Mouse (Mus musculus): ENCODE results near the gene Snta1.

The Snta1 gene

DNA sequence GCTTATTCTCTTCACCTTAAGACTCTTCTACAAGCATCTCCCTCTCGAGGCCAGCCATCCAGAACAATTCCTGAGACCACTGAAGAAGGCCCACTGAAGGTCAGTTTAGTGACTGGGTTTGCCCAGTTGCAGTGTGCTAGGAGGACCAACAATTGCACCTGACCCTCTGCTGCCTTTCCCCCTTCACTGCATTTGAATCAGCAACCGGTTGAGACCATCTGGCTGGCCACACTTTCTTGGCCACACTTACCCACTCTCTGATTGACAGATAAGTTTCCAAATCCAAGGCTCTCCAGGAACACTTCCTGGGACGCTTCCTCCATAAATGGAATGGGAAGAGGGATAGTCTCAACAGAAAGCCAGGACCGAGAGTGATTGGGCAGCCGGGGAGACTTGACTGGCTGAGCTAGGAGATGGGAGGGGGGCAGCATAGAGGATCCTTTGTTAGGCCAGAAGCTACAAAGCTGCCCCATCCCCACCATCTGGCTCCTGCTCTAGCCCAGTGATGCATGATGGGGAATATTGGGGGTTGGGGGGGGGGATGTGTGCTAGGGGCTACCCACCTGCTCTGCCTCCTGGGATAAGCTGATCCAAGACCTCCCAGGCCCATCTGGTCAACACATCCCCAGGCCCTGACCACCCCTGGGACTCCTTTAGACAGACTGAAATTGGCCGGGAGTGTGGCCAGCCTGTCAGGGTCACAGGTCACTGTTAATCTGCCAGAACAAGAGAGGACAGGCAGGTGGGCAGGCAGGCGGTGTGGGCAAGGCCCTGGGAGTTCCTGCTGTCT is 13.2 kb upstream of the Snta1 start:
- DNase-seq = peak; percentile 86 to 87

GRCm38 (mm10) chr2:154419631-154420515 is 12.0 kb upstream of the Snta1 start:
- DNase-seq = peak; percentile 38 to 39

- DNase-seq = no peak
Measured at GRCm38 (mm10) chr2:154418001-154418400, 10.1 kb upstream of the Snta1 start.

DNA sequence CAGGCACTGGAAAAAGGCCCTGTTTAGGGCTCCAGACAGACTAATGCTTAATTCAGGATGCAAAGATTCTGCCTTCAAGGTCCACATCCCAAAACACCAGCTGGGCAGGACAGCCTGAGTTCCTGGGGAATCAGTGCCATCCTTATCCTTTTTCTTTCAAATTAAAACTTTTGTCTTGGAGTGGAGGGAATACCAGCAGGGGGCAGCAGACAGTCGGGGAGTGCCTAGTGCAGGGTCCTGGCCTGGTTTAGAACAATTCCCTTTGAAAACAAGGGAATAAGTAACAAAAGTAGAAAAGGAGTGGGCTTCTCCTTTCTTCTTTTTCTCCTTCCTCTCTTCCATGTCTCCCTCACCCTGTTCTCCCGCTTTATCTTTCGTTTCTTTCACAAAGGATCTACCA is 9.2 kb upstream of the Snta1 start:
- DNase-seq = peak; percentile 90 to 95

GRCm38 (mm10) chr2:154412018-154412666 is 4.2 kb upstream of the Snta1 start:
- peak; percentile 77 to 84 for DNase-seq

DNA sequence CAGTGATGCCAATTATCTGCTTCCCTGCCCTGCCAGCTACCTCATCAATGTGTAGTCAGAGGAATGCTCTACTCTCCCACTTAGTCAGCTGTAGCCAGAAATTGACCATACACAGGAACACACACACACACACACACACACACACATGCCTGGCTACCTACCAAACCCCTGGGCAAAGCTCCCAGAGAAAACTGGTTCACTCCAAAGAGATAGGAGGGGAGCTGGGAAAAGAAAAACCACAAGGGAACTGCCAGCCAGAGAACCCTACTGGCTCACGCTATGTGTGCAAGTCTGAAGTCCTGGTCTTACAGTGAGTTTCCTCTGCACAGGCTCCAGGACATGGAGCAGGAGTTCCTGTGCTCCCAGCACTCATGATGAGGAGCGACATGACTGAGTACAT is 2.5 kb upstream of the Snta1 start:
- peak in 1 of 2 experiments; percentile 49 for DNase-seq

- peak in 1 of 2 experiments; percentile 42 for DNase-seq
Measured at GRCm38 (mm10) chr2:154407063-154407642, 746 bp downstream of the Snta1 start.

GRCm38 (mm10) chr2:154405447-154405994 is 2.4 kb downstream of the Snta1 start:
- DNase-seq = no peak

DNA sequence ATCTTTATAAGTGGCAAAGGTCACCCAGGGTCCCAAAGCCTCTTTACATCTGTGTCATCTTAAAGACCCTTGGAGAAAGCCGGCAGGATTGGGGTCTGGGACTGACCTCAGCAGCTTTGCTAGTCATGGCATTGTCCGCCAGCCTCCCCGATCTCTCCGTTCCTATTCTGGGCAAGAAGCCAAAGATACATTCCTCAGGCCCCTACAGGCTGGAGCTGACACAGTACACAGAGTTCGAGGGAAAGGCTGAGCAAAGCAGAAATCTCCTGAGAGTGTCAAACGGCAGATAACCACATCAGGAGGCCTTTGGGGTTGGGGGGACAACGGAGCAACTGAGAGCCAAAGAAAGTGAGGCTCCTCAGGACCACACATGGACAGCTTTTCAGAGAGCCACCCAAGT is 5.1 kb downstream of the Snta1 start:
- DNase-seq = peak; percentile 41 to 51

- no peak for DNase-seq
Measured at GRCm38 (mm10) chr2:154401976-154402375, 5.9 kb downstream of the Snta1 start.

- no peak for DNase-seq
Measured at GRCm38 (mm10) chr2:154399325-154399724, 8.6 kb downstream of the Snta1 start.

DNA sequence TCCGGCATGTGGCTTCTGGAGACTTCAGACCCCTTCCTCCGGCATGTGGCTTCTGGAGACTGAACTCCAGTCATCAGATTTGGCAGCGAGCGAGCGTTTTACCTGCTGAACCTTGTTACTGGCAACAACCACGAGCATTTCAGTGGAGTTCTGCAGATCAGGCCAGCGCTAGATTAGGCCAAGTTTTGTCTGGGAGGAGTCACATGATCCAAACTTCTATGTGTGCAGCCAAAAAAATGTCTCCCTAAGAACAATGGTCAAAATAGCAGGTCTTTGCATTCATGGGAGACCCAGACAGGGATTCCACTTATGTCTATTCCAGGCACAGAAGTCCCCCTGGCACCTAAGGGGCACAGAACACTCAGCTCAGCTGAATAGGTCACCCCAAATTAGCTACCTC is 9.6 kb downstream of the Snta1 start:
- no peak for DNase-seq

GRCm38 (mm10) chr2:154396529-154396928 is 11.4 kb downstream of the Snta1 start:
- DNase-seq = no peak

GRCm38 (mm10) chr2:154394602-154395001 is 13.3 kb downstream of the Snta1 start:
- peak; percentile 88 to 93 for DNase-seq

DNA sequence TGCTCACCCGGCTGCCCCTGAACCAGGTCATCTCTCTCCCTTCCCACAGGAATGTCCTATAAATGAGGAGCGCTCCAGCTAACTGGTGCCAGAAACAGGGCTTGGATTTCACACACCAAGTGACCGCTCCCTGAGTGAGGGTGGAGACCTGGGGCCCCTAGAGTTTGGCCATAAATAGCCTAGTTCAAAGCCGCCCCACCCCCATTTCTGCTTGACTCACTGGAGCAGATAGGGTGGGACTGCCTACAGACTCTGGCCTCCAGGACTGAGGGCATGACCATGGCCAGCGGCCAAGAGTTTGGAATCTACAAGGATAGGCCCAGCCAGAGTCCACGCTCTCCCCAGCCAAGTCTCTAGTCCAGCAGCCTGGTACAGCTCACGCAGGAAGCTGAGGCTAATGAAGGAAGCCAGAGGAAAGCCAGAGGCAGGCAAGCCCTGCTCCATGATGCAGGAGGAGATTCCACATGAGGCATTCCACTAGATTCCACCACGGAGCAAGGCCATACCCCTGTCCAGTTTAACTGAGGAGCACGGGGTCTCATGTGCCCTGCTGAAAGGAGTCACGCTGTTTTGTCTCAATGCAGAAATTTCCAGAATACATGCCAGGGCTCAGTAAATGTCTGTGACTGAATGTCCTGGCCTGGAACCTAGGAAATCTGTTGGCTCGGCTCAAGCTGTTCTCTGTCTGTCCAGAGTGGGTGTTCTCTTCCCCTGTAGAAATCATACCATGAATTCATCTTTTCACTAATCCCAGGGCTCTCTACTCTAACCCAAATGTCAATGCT is 17.5 kb downstream of the Snta1 start:
- peak; percentile 61 to 73 for DNase-seq

- DNase-seq = peak; percentile 32 to 55
Measured at GRCm38 (mm10) chr2:154379103-154379502, 28.8 kb downstream of the Snta1 start.

DNA sequence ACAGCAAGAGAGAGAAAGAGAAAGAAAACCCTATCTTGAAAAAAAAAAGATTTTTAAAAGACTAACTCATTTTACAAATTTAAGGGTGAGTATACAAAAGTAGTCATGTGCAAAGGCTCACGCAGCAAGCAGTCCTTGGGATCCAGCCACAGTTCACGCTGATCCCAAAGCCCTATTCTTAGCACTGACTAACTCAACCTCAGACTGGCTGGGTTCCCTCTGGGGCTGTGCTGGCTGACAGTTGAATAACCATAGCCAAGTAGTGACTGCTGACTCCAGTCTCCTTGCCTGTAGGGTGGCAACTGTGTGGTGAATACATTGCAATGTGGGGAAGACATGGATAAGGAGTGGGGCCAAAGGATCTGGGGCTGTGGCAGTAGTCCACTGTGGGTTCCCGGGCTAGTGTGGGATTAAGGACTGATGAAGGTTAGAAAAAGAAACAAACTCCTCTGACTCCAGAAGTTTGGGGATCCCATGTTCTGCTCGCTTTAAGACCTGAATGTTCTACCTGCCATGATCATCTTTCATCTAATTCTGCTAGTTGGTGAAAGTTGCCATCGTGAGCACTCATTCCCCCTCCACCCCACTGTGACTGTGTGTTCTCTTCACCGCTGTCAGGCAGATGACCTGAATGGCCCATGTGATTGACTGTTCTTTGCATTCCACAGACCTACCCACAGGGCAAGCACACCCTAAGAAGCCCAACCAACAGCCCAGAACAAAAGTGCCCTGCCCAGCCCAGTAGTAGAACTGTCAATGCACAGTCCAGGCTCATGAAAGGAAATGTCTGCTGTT is 32.9 kb downstream of the Snta1 start:
- peak; percentile 37 to 42 for DNase-seq

DNA sequence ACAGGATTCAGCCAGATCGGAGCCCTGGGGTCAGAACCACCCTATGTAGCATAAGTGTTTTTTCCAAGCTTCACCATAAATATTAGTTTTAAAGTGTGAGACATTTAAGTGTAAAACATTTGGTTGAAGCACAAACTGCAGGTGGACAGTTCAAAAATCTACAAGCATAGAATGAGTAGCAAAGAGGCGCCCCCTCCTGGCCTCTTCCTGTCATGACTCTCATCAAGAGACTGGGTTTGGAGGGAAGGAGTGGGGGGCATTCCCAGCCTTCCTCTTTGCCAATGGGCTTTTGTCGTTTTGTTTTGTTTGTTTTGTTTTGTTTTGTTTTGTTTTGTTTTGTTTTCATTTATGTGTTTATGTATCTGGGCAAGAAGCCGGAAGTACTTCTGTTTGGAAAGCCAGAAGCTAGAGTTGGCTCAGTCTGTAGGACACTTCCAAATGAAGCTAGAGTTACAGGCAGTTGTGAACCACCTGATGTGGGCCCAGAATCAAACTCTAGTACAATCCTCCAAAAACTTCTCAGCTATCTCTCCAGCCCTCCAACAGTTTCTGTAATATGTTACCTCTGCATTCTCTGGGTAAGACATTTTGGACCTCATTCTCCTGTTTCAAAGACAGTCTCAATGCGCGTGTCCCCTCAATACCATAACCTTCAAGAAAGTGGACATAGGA is 33.8 kb downstream of the Snta1 start:
- peak; percentile 75 to 88 for DNase-seq

- DNase-seq = no peak
Measured at GRCm38 (mm10) chr2:154372842-154373500, 34.9 kb downstream of the Snta1 start, which contains the start of gene Cdk5rap1. Cdk5rap1 (minus strand) TSS chr2:154373010.
